Mouse (Mus musculus): ENCODE results near the gene Tspan5. TPM values are rescaled to one million over a fixed set of nuclear protein-coding genes. Genes with fewer than 3 reads are reported as not detected.

Tspan5 gene
- total and polyA plus RNA-seq, 3 experiments = 28.1 to 35.1 TPM; not detected in 1

DNA sequence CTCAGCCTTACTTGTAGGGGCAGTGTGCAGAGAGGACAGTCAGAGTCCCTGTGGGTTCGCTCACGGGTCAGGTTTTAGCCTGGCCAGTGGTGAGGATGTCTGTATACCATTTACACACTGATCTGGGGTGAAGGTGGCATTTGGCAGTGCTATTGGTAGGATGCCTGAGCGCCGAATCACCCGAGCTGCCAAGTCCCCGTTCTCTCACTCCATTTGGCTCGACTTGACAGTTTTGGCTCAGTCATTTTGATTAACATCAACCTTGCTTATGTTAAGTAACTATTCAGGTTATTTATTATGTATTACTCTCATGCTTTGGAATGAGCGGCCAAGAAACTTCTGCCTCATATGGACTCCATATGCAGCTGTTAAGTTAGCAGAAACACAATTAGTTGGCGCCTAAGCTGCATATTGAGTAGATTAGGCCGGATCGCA is 18.7 kb downstream of the Tspan5 start:
- Histone ChIP-seq H3K27me3 (ENCODE audit: control insufficient read depth in 1 of 2, insufficient read depth in 2 of 2, low read length in 2 of 2) (no peaks in the 10 kb centered on the region), H3K36me3 (ENCODE audit: control insufficient read depth in 1 of 2, insufficient read depth in 2 of 2, low read length in 2 of 2) (peaks cover 1 to 15% of the 10 kb centered on the region in 2 experiments; a peak in 3 of 4 replicates), H3K4me1 (ENCODE audit: control insufficient read depth in 1 of 2, insufficient read depth in 2 of 2, low read length in 2 of 2) (peaks cover 4 to 12% of the 10 kb centered on the region in 2 experiments), H3K27ac (ENCODE audit: control insufficient read depth, low read depth, low read length) (no peak overlapping the region), H3K9ac (ENCODE audit: control insufficient read depth, low read depth, low read length, poor library complexity, severe bottlenecking) (no peak overlapping the region), H3K4me3 (ENCODE audit: control insufficient read depth in 1 of 2, insufficient read depth in 1 of 2, low read depth in 2 of 2, low read length in 2 of 2) (no peak overlapping the region), H3K79me2 (ENCODE audit: control insufficient read depth, insufficient read depth, low read length, poor library complexity) (peaks cover 49% of the 10 kb centered on the region), H3K9me3 (replicated peaks; ENCODE audit: insufficient read depth, low read length) (no peaks in the 10 kb centered on the region)
- no peak for TF ChIP-seq MAX (IDR thresholded peaks at IDR 0.05; ENCODE audit: low read length)
- TF ChIP-seq MAFK (IDR thresholded peaks at IDR 0.05; ENCODE audit: borderline replicate concordance, low read depth, low read length) = no peak
- TF ChIP-seq JUND (IDR thresholded peaks at IDR 0.05; ENCODE audit: low read depth, low read length) = no peak
- no peak for TF ChIP-seq POLR2AphosphoS2 (IDR thresholded peaks at IDR 0.05; ENCODE audit: low read length)
- no peak for TF ChIP-seq POLR2A (IDR thresholded peaks at IDR 0.05; ENCODE audit: control insufficient read depth in 1 of 2, insufficient read depth in 1 of 2, low read depth in 1 of 2, low read length in 2 of 2, poor library complexity in 1 of 2)
- TF ChIP-seq TBP (IDR thresholded peaks at IDR 0.05; ENCODE audit: low read depth, low read length) = no peak
- TF ChIP-seq USF2 (IDR thresholded peaks at IDR 0.05; ENCODE audit: borderline replicate concordance in 1 of 2, insufficient read depth in 1 of 2, low read depth in 1 of 2, low read length in 2 of 2) = no peak
- no peak for TF ChIP-seq CHD2 (IDR thresholded peaks at IDR 0.05; ENCODE audit: low read length)
- DNase-seq (ENCODE audit: low read depth, low spot score) = no peak

DNA sequence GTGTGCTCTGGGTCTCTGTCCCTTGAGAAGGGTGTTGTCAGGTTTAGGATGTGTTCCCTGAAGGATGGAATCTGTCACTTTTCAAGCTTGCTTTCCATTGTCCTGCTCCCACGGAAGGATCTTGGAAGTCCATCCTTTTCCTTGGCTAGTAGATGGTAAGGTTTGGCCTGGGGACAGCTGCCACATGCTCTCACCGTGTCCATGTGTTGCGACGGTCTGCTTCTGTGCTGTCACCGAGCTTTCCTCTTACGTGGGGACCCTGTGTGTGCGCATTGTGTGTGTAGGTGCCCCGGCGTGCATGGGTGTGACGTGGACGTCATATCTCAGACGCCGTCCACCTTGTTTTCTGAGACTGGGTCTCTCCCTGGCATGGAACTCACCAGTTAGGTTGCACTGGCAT is 19.5 kb downstream of the Tspan5 start:
- H3K27me3 ChIP-seq (ENCODE audit: control insufficient read depth in 1 of 2, insufficient read depth in 2 of 2, low read length in 2 of 2) = no peaks in the 10 kb centered on the region
- H3K4me3 ChIP-seq (ENCODE audit: control insufficient read depth in 1 of 2, insufficient read depth in 1 of 2, low read depth in 2 of 2, low read length in 2 of 2) = no peak overlapping the region
- TF ChIP-seq MXI1 (IDR thresholded peaks at IDR 0.05; ENCODE audit: low read depth, low read length) (no peak), ZNF384 (IDR thresholded peaks at IDR 0.05; ENCODE audit: low read depth, low read length) (no peak), USF2 (IDR thresholded peaks at IDR 0.05; ENCODE audit: borderline replicate concordance in 1 of 2, insufficient read depth in 1 of 2, low read depth in 1 of 2, low read length in 2 of 2) (no peak)
- no peak overlapping the region for H3K9ac ChIP-seq (ENCODE audit: control insufficient read depth, low read depth, low read length, poor library complexity, severe bottlenecking)
- no peaks in the 10 kb centered on the region for H3K9me3 ChIP-seq (replicated peaks; ENCODE audit: insufficient read depth, low read length)
- H3K36me3 ChIP-seq (ENCODE audit: control insufficient read depth in 1 of 2, insufficient read depth in 2 of 2, low read length in 2 of 2) = peaks cover 1 to 15% of the 10 kb centered on the region in 2 experiments; a peak in 3 of 4 replicates
- H3K4me1 ChIP-seq (ENCODE audit: control insufficient read depth in 1 of 2, insufficient read depth in 2 of 2, low read length in 2 of 2) = peaks cover 4 to 12% of the 10 kb centered on the region in 2 experiments
- H3K27ac ChIP-seq (ENCODE audit: control insufficient read depth, low read depth, low read length) = no peak overlapping the region
- no peak for DNase-seq (ENCODE audit: low read depth, low spot score)
- peaks cover 43% of the 10 kb centered on the region for H3K79me2 ChIP-seq (ENCODE audit: control insufficient read depth, insufficient read depth, low read length, poor library complexity)

DNA sequence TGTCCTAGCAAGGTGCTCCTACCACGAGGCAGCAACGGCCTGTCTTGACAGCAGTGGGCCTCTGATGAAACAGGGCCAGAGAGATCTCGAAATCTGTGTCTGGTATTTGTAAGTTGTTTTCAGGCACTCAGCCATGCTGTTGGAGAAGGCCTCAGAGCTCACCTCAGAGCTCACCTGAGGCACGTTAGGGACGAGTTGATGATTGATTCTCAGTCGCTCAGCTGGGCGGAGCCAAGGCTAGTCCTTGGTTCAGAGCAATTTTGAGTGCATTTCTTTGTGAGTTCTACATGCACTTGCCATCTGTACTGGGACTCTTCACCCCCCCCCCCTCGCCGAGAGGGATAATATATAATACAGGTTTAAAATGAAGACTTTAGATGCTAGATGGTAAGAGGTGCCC is 21.9 kb downstream of the Tspan5 start:
- Histone ChIP-seq H3K4me3 (ENCODE audit: control insufficient read depth in 1 of 2, insufficient read depth in 1 of 2, low read depth in 2 of 2, low read length in 2 of 2) (no peak overlapping the region), H3K27me3 (ENCODE audit: control insufficient read depth in 1 of 2, insufficient read depth in 2 of 2, low read length in 2 of 2) (no peaks in the 10 kb centered on the region), H3K9ac (ENCODE audit: control insufficient read depth, low read depth, low read length, poor library complexity, severe bottlenecking) (no peak overlapping the region), H3K4me1 (ENCODE audit: control insufficient read depth in 1 of 2, insufficient read depth in 2 of 2, low read length in 2 of 2) (0 out of 4 replicates have a peak, but pooled peaks cover 0 to 2% of the 10 kb centered on the region in 2 experiments), H3K27ac (ENCODE audit: control insufficient read depth, low read depth, low read length) (no peak overlapping the region), H3K36me3 (ENCODE audit: control insufficient read depth in 1 of 2, insufficient read depth in 2 of 2, low read length in 2 of 2) (peaks cover 1% of the 10 kb centered on the region in 2 experiments; a peak in 2 of 4 replicates), H3K9me3 (replicated peaks; ENCODE audit: insufficient read depth, low read length) (no peaks in the 10 kb centered on the region), H3K79me2 (ENCODE audit: control insufficient read depth, insufficient read depth, low read length, poor library complexity) (peaks cover 37% of the 10 kb centered on the region)
- no peak for TF ChIP-seq GATA1 (IDR thresholded peaks at IDR 0.05; ENCODE audit: low read depth, low read length)
- TF ChIP-seq KAT2A (conservative IDR thresholded peaks at IDR 0.05; ENCODE audit: low read depth, low read length) = no peak
- no peak for TF ChIP-seq ZMIZ1 (IDR thresholded peaks at IDR 0.05; ENCODE audit: low read depth, low read length)
- no peak for TF ChIP-seq MEF2A (IDR thresholded peaks at IDR 0.05; ENCODE audit: extremely low read depth, insufficient replicate concordance, low read depth, low read length, poor library complexity, severe bottlenecking)
- no peak for TF ChIP-seq MAFK (IDR thresholded peaks at IDR 0.05; ENCODE audit: borderline replicate concordance, low read depth, low read length)
- TF ChIP-seq MXI1 (IDR thresholded peaks at IDR 0.05; ENCODE audit: low read depth, low read length) = no peak
- no peak for TF ChIP-seq POLR2AphosphoS5 (IDR thresholded peaks at IDR 0.05; ENCODE audit: borderline replicate concordance, low read depth, low read length)
- TF ChIP-seq EP300 (IDR thresholded peaks at IDR 0.05; ENCODE audit: low read depth in 1 of 2, low read length in 2 of 2) = no peak
- no peak for TF ChIP-seq MYC (IDR thresholded peaks at IDR 0.05; ENCODE audit: low read depth, low read length)
- TF ChIP-seq TAL1 (IDR thresholded peaks at IDR 0.05; ENCODE audit: low read length) = no peak
- DNase-seq (ENCODE audit: low read depth, low spot score) = no peak

Measured in MEL (cell line).